Mouse (Mus musculus) small intestine, adult 2 months (tissue): ENCODE measurements around the gene Eef1e1.

Experiments used
- CTCF ChIP-seq: fragments of 200-500 bp; IDR thresholded peaks from 2 replicates; pipeline ENCODE4 v1.5.1; 2012; ENCODE audit warnings: low read depth, mild to moderate bottlenecking, control low read depth, inconsistent platforms, low read length, moderate library complexity, mixed read lengths; ENCODE audit not compliant: insufficient replicate concordance, insufficient read length; ENCODE audit errors: extremely low read depth
- POLR2A ChIP-seq: fragments of 200-500 bp; IDR thresholded peaks from 2 replicates; pipeline ENCODE4 v1.6.1; 2012; ENCODE audit warnings: low read depth, mild to moderate bottlenecking, control low read depth, inconsistent platforms, low read length, moderate library complexity

DNA sequence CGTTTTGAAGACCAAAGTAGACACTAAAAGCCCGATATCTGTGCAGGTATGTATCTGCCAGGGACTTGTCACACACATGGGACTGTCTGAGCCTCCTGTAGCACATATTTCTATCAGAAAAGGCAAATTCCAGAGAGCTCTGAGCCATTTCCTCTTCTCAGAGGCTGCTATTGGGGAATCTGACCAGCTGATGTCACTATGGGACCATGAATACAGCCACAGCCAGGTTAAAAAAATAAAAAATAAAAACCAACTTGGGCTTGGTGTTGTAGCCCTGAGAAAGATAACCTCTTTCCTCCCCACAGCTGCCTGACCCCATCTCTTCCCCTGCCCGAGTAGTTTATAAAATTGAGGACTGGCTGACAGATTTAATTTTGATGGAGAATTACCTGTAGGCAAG is 31.2 kb upstream of the Eef1e1 start:
- no peak for TF ChIP-seq CTCF
- TF ChIP-seq POLR2A: no peak
